Mouse (Mus musculus) CH12.LX (cell line): Measurements from ENCODE around the gene Klhl9.
"Not testable (repeated sequence)": the region's sequence is repeated elsewhere in the genome, so short reads cannot be mapped to it uniquely, and the experiment has no call there.

Experiments
- CTCF ChIP-seq, 2 experiments: IDR thresholded peaks in 1 of 2; conservative IDR thresholded peaks in 1 of 2; 2 replicates each; pipeline ENCODE4 v1.5.1; 2011 to 2012; ENCODE audit warnings: low read depth in 2 of 2, low read length in 2 of 2, improper control_type of control experiment in 1 of 2, inconsistent platforms in 1 of 2, mild to moderate bottlenecking in 1 of 2, moderate library complexity in 1 of 2
- POLR2A ChIP-seq: IDR thresholded peaks from 2 replicates; pipeline ENCODE4 v1.6.1; 2011; ENCODE audit warnings: low read depth, mild to moderate bottlenecking, improper control_type of control experiment, low read length
- POLR2AphosphoS2 ChIP-seq: IDR thresholded peaks from 2 replicates; pipeline ENCODE4 v1.6.1; 2011; ENCODE audit warnings: low read depth, low read length, improper control_type of control experiment
- ZNF384 ChIP-seq: IDR thresholded peaks from 2 replicates; pipeline ENCODE4 v1.6.1; 2012; ENCODE audit warnings: low read depth, low read length, improper control_type of control experiment, inconsistent platforms

GRCm38 (mm10) chr4:88763384-88764018 lies 41.2 kb upstream of the Klhl9 start:
- peak in 1 of 2 experiments; percentile 37; a peak in 2 of 4 replicates for TF ChIP-seq CTCF (conservative IDR thresholded peaks at IDR 0.05 in 1 of 2, IDR thresholded peaks at IDR 0.05 in 1 of 2; ENCODE audit: low read depth in 2 of 2, low read length in 2 of 2)
- not testable (repeated sequence) for TF ChIP-seq POLR2A, POLR2AphosphoS2, ZNF384
